Mouse (Mus musculus) cortical plate, adult 2 months (tissue): ENCODE measurements around the gene Usp5. TPM values are rescaled to one million over a fixed set of nuclear protein-coding genes. Genes with fewer than 3 reads are reported as not detected.

Experiments used
- H3K27ac ChIP-seq: fragments of 200-500 bp; 2 replicates; pipeline ENCODE4 v1.5.1; 2012; ENCODE audit warnings: low read length, control low read depth, inconsistent platforms; ENCODE audit not compliant: insufficient read depth
- H3K4me1 ChIP-seq: fragments of 200-500 bp; 2 replicates; pipeline ENCODE4 v1.6.1; 2011; ENCODE audit warnings: low read length; ENCODE audit not compliant: control insufficient read depth, insufficient read depth
- H3K4me3 ChIP-seq: fragments of 200-500 bp; 2 replicates; pipeline ENCODE4 v1.5.1; 2011; ENCODE audit warnings: mild to moderate bottlenecking, low read length, control low read depth; ENCODE audit not compliant: insufficient read depth
- CTCF ChIP-seq: fragments of 200-500 bp; IDR thresholded peaks from 2 replicates; pipeline ENCODE4 v1.5.1; 2011; ENCODE audit warnings: mild to moderate bottlenecking, control low read depth, low read length; ENCODE audit not compliant: insufficient read depth; ENCODE audit errors: extremely low read depth
- POLR2A ChIP-seq: fragments of 200-500 bp; IDR thresholded peaks from 2 replicates; pipeline ENCODE4 v1.6.1; 2011; ENCODE audit warnings: mild to moderate bottlenecking, low read length, control low read depth; ENCODE audit not compliant: insufficient read depth; ENCODE audit errors: extremely low read depth
- polyA plus RNA-seq: library from polyadenylated mRNA; depleted of rRNA; stranded (reverse); fragments of >200 nt; gene quantifications from 2 replicates; pipeline ENCODE4 v1.2.3, GENCODE M21; 2012

Usp5 gene
- polyA plus RNA-seq, 1 experiment: 152 TPM

DNA sequence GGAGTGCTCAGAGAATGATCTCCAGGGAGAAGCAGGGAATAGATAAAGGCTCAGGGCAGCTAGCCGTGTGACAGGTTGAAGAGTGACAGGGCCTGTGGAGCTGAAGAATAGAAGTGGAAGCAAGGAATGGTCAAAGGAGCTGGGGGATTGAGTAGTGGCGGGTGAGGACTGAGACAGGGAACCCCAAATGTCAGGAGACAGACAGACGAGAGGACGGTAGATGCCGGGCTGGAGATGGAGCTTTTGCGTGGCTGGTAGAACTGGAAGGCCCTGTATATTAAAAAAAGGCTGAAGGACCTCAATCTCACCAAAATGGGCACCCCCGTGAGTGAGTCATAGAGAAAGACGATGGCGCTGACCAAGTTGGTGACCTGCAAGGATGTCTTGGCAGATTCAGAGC lies 31.2 kb upstream of the Usp5 start:
- Histone ChIP-seq H3K4me3 (no peak overlapping the region), H3K27ac (no peak overlapping the region), H3K4me1 (peaks cover 4% of the 10 kb centered on the region)
- TF ChIP-seq POLR2A: no peak
- TF ChIP-seq CTCF: no peak

DNA sequence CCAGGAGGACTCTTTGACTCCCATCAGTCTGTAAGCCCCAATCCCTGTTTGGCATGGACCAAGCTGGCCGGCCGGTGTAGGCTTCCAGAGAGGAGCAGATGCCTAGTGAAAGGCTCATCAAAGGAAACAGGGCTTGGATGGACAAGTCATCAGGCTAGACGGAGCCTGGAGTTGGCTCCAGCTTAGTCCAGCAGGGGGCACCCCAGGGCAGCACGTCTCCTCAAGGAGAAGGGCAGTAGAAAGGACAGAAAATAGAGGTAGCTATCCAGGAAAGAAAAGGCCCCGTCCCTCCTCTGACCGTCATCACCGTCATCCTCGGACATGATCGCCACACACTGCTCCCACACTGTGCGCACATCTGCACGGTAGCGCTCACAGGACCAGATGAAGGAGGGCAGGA lies 30.4 kb upstream of the Usp5 start:
- peaks cover 4% of the 10 kb centered on the region for H3K4me1 ChIP-seq
- peak overlapping the region; percentile 17; the same call in 1 of the 2 replicates for H3K27ac ChIP-seq
- H3K4me3 ChIP-seq: peak overlapping the region; percentile 9; the same call in 1 of the 2 replicates
- TF ChIP-seq POLR2A (peak; percentile 45; the same call in 1 of the 2 replicates), CTCF (peak; percentile 80)

DNA sequence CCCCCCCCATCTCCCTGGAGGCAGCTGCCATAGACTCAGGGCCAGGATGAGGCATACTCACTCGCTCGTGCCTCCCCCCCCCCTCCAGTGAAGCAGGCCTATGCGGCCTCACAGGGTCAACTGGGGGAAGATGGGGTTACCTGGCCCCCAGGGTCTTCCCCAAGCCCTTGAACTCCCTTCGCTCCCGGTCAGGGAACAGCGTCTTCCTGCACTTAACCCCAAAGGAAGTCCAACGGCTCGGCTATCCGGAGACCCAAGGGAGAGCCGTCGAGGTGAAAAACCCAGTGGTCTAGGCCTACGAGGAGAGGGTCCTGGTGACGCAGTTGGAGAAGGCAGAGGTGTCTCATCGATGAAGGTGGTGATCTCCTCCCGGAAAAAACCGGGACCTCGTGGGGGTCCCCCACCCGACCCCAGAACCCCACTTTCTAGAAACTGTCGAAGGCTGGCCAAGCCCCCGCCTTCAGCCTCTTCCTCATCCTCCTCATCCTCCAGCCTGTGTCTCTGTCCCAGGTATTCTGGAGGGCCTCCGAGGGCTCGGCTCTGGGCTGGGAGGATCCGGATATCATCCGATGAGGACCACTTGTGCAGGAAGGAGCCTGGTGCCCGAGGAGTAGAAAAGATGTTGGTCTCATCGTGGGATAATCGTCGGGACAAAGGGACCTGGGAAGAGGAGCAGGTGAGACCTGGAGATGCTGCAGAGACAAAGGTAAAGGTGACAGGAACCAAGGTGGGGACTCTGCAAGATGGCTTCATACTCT lies 29.5 kb upstream of the Usp5 start:
- Histone ChIP-seq H3K4me3 (no peak overlapping the region), H3K27ac (no peak overlapping the region), H3K4me1 (peaks cover 4% of the 10 kb centered on the region)
- TF ChIP-seq CTCF (no peak), POLR2A (no peak)

DNA sequence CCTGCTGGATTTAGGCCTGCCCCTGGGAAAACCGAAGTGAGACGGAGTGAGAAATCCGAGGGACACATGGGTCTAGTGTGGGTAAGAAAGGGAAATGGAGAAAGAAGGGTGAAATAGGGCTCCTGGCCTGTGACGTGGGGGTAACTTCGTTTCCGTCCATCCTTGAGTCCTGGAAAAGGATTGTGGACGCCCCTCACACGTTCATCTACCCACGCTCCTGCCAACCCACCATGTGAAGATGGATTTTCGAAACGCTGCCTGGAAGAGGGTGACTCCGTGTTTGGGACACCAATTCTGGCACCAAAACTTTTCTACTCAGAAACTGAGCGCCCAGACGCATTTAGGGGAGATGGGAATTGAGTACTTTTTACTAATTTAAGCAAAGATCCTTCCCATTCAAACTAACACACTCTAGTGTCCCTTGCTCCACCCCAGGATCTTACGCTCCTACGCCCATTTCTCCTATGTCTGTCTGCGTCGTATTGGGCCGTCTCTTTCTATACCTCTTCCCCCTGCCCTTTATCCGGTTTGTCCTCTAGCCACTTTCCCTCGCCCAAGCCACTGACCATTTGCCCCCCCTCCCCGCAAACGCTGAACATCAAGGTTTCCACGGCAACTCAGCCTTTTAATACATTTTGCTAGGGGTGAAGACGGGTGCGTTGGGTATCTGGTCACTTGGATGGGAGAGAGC lies 28.7 kb upstream of the Usp5 start:
- peak; percentile 49; the same call in 1 of the 2 replicates for TF ChIP-seq POLR2A
- TF ChIP-seq CTCF: no peak
- peak overlapping the region; percentile 36 for H3K4me3 ChIP-seq
- H3K4me1 ChIP-seq: peaks cover 4% of the 10 kb centered on the region
- H3K27ac ChIP-seq: no peak overlapping the region

DNA sequence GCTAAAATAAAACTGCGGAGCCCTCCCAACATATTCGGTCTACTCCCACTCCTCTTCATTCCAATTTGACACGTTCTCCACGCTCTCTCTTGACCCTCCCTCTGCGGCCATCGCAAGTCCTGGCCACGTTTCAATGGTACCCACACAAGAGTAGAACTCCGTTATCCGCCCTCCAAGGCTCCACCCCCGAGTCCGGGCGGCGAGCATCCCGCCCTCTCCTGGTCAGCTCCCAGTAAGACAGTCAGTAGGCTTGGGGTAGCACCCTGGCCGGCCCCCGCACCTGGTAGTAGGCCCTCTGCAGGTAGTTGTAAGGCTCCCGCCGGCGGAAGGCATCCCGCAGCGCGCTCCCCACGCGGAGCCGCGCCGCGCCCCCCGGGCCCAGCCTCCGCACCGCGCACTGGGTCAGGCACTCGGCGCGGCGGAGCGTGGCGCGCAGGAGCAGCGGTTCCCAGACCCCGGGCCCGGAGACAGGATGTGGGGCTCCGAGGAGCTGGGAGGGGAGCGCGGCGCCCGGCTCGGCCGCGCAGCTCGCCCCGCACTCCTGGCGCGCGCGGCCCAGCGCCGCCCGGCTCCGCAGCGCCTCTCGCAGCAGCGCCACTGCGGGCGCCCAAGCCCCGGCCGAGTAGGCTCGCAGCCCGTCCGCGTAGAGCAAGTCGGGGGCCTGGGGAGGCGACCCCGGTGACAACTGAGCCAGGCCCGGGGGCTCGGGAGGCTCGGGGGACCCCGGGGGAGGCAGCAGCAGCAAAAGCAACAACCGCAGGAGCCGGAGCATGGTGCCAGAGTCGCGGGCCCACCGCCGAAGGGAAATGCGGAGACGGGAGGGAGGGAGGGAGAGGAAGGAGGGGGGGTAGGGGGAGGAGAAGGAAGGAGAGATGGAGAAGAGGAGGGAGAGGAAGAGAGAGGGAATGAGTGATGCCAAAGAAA lies 27.9 kb upstream of the Usp5 start, which contains the start of gene P3h3:
P3h3 (minus strand) TSS at position 837 of the 924 bp plus-strand sequence.
- H3K4me3 ChIP-seq: peak within 1 kb of the TSS; percentile 36

DNA sequence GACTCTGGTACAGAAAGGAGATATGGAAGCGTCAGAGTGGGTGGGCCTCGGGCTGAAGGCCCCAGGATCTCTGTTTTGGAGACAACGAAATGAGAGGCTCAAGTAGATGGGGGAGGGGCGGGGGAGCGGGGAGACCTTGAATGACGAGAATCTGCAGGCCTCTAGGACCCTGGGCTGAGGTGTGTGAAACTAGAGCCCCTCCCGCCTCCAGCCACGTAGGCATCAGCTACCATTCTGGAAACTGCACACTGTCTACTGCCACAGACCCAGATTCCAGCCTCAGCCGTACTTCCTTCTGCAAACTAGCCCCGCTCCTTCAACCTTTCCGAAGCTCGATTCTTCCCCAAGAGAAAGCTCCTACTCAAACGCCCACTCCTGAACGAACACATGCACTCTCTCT lies 27.0 kb upstream of the Usp5 start:
- peak; percentile 71; the same call in 1 of the 2 replicates for TF ChIP-seq POLR2A
- no peak for TF ChIP-seq CTCF
- peaks cover 3% of the 10 kb centered on the region for H3K4me1 ChIP-seq
- peak overlapping the region; percentile 36 for H3K4me3 ChIP-seq
- no peak overlapping the region for H3K27ac ChIP-seq

More for the DNA sequence above, 27.9 kb upstream of the Usp5 start, which contains the start of gene P3h3:
- Histone ChIP-seq H3K27ac (peak within 1 kb of the TSS; percentile 51; the same call in 1 of the 2 replicates), H3K4me1 (peaks cover 4% of the 10 kb centered on the region)
- TF ChIP-seq POLR2A (no peak), CTCF (0 out of 2 replicates have a peak, but pooled peaks have one; percentile 14)

DNA sequence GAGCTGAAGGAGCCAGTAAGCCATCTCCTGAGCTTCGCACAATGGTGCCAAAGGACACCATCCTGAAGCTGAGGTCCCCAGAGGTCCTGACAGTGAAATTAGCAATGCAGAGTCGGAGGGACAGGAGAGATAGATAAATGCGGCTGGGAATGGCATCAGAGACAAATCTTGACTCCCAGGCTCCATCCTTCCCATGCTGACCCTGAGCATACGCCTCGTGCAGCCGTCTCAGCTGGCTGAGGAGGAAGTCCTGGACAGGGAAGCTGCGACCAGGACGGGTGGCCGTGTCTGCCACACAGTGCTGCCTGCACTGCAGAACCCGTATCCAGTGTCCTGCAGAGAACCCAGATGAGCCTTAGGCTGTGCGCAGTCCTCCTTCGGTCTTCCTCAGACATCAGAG lies 25.4 kb upstream of the Usp5 start:
- Histone ChIP-seq H3K4me3 (no peak overlapping the region), H3K4me1 (no peaks in the 10 kb centered on the region), H3K27ac (no peak overlapping the region)
- TF ChIP-seq CTCF (no peak), POLR2A (no peak)

DNA sequence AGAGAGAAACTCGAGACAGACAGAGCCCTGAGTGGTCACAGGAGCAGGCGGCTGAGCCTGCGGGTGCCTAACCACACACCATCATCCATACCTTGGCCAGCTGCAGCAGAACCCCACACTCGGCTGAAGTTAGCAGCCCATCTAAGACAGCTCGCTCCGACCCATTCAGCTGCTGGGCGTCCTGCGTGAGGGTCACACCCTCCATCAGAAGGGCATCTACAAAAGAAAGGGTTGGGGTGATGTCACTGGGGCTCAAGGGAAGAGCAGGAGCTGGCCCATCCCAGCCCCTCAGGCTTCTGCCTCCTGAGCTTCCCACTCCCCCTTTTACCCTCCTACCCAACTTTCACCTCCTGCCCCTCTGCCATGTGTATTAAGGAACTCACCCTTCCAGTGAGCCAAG lies 21.3 kb upstream of the Usp5 start:
- Histone ChIP-seq H3K4me3 (no peak overlapping the region), H3K27ac (no peak overlapping the region), H3K4me1 (no peaks in the 10 kb centered on the region)
- TF ChIP-seq POLR2A (no peak), CTCF (no peak)

DNA sequence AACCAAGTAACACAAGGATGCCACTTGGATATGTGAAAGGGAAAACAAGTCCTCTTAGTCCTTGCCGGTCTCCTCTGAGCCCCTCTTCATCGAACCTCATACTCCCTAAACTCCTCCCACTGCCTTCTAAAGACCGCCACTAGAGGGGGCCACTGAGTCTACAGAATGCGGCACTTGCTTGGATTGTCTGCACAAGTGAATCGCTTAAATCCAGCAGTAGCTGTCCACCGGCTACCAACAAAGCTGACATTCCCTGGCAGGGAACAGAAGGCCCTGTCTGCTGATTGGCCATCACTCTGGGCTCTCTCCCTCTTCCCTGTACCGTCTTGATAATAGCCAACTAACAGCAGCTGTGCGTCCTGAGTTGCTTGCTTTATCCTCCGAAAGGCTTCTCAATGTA lies 18.0 kb upstream of the Usp5 start:
- no peaks in the 10 kb centered on the region for H3K4me1 ChIP-seq
- H3K4me3 ChIP-seq: no peak overlapping the region
- H3K27ac ChIP-seq: no peak overlapping the region
- TF ChIP-seq POLR2A: no peak
- peak; percentile 94 for TF ChIP-seq CTCF
